Mouse (Mus musculus): ENCODE measurements around the gene Mfsd7a. TPM values are rescaled to one million over a fixed set of nuclear protein-coding genes. Genes with fewer than 3 reads are reported as not detected.
A peak's percentile ranks its signal among the peaks of the same experiment; 100 is the strongest.

Gene Mfsd7a
- total RNA-seq, 2 experiments from 2014 or later: 0.64 to 0.70 TPM

DNA sequence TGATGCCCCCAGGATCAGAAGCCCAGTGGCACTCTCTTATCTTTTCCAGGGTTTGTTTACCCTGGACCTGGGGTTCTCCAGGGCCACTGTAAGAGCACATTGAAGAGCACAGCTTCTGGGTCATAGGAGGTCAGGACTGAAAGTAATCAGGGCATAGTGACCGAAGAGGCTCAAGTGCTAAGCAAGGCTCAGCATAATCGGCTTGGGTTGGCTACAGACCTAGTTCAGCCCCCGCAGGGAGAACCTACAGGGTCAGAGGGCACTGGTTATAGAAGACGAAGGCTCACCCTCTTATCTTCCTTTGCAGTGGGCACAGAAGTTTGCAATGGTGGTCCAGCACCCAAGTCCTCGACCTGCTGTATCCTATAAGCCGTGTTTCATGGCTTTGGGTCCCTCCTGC is 17.5 kb downstream of the Mfsd7a start:
- DNase-seq: no peak

DNA sequence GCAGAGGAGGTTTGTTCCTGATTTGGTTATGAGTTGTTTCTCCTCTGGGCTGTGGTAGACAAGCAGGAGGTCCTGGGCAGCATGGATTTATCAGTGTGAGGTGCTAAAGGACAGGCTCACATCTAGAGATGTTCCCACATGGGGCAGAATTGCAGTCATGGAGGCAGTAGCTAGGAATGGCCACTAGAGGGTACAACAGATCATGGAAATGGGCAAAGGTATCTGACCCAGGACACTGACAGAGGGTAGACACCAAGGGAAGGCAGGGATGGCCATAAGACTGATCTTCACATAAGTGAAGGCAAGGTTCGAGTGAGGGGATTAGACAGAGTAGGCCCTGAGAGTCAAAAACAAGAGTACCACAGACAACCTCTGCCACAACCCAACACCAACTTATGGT is 21.5 kb downstream of the Mfsd7a start:
- peak; percentile 69 for DNase-seq

DNA sequence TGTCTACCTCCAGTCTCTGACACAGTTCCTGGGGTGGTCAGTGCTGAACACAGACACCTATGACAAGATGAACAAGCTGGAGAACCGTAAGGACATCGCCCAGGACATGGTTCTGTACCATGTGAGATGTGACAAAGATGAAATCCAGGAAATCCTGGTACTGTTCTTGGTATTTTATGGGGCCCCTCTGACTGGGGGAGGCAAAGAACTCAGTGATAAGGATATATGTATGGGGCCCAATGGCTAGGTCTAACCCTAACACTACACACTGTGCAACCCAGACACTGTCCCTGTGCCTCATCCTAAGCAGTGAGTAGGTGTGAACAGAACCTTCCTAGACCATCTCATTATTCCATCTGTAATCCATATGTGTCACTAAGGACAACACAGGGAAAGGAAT is 25.3 kb downstream of the Mfsd7a start:
- no peak for DNase-seq

DNA sequence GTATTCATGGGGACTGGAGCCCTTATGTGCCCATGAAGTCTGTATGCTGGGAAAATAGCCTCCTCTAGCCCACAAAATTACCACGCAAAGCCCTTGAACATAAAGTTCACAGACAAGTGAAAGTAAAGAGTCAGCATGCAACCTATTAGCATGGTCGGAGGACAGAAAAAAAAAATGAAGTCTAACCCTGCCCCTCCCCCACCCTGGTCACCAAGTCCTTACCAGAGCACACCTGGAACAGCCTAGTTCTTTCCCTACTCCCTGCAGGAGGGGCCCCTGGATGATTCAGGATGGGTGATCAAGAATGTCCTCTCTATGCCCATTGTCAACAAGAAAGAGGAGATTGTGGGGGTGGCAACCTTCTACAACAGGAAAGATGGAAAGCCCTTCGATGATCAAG is 25.9 kb downstream of the Mfsd7a start:
- no peak for DNase-seq

DNA sequence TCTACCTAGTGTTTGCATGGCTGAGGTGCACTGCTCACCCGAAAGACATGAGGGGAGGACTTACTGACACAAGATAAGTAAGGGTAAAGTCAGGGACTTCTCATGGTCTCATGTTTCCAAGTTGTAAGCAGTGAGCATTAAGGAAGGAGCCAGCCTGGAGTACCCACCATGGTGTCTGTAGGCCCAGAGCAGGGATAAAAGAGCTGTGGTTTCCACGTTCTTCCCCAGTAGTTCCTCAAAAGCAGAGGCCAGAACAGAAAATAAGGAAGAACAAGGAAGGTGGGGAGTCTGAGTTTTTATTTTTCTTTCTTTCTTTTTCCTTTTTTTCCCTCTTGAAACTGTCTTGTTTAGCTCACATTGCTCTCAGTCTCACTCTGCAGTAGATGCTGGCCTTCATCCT is 34.0 kb downstream of the Mfsd7a start:
- DNase-seq: no peak

DNA sequence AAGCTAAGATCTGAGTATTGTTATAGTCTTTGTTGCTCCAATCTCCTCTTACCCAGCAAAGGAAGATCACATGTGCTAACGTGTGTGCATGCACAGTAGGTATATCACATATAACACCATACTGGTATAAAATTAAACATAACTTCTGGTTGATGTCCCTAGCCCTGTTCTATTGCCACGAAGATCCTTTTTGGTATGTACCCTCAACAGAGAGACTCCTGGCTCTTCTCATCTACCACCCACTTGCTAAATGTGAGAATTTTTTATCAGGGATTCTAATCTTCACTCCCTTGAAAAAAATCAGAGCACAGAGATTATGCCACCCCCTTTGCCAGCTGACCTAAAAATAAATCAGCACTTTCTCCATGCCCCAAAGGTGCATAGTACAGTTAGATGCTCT is 41.7 kb downstream of the Mfsd7a start:
- DNase-seq: no peak

DNA sequence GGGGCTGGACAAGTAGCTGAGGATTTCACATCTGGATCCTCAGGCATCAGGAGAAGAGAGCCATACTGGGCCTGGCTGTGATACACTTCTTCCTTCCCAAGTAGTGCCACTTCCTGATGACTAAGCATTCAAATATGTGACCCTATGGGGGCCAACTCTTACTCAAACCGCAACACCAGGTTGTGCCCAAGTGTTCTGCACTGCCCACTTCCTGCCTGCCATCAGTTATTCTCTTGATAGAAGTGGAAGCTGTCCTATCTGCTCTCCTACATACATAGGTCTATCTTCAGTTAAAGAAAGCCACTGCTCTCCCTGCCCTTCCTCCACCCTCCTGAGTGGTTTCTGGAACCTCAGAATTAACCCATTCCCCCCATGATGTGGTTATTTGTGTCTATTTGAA is 43.2 kb downstream of the Mfsd7a start:
- DNase-seq: no peak

DNA sequence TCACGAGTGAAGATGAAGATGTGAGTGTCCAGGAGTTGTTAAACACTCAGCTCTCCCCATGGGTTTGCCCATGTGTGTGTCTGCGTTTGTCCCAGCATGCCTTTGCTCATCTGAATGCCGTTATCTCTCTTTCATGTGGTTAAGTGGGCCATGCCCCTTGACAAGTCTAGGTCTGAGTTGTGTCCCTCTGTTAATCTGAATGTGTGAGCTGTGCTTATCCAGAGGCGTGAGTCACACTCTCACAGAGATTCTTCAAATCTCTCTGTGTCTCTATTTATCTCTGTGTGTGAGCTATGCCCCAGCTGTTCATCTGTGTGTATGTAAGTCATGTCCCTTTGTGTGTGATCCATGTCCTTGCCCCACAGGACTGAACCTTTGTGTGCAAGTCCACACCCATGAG is 45.2 kb downstream of the Mfsd7a start:
- DNase-seq: no peak

Other genes starting within 250 kb of the Mfsd7a start
- gene Dr1, start 180.0 kb downstream of the Mfsd7a start, total RNA-seq (2021): 10 to 100 TPM; 25.4 to 26.5 TPM
- 1 to 10 TPM; 4.6 to 4.8 TPM for gene Pigg, start 136.3 kb downstream of the Mfsd7a start, total RNA-seq (2021)
- under 1 TPM in 1 of 2 experiments, not detected in 1; 0.32 TPM for gene Gm42517, start 81.0 kb downstream of the Mfsd7a start, total RNA-seq (2021)
- gene Pde6b, start 60.5 kb downstream of the Mfsd7a start, total RNA-seq (2021): not detected
- 100 to 1,000 TPM; 674 to 726 TPM for gene Atp5k, start 14.4 kb downstream of the Mfsd7a start, total RNA-seq (2021)
- gene Pcgf3, start 12.3 kb upstream of the Mfsd7a start, total RNA-seq (2021): 10 to 100 TPM; 61.1 to 64.9 TPM
- under 1 TPM; 0.59 to 0.60 TPM for gene Cplx1, start 101.1 kb upstream of the Mfsd7a start, total RNA-seq (2021)
- gene Gak, start 180.9 kb upstream of the Mfsd7a start, total RNA-seq (2021): 10 to 100 TPM; 36.7 to 36.9 TPM
- 1 to 10 TPM; 8.3 to 9.4 TPM for gene Tmem175, start 180.9 kb upstream of the Mfsd7a start, total RNA-seq (2021)
- 10 to 100 TPM; 12.9 to 15.3 TPM for gene Idua, start 211.4 kb upstream of the Mfsd7a start, total RNA-seq (2021)
- gene Dgkq, start 220.8 kb upstream of the Mfsd7a start, total RNA-seq (2021): 10 to 100 TPM; 11.8 to 16.2 TPM
- under 1 TPM in 1 of 2 experiments, not detected in 1; 0.23 TPM for gene Slc26a1, start 226.7 kb upstream of the Mfsd7a start, total RNA-seq (2021)
- gene Fgfrl1, start 243.5 kb upstream of the Mfsd7a start, total RNA-seq (2021): 10 to 100 TPM; 24.7 to 27.0 TPM